Mouse (Mus musculus) neural tube, embryonic 12.5 days (tissue): ENCODE data around the gene Utp11. TPM values are rescaled to one million over a fixed set of nuclear protein-coding genes. Genes with fewer than 3 reads are reported as not detected.
A peak's percentile ranks its signal among the peaks of the same experiment; 100 is the strongest.

Experiments
- ATAC-seq: fragments of 200-750 bp; cut with Nextera tagmentation; 2 replicates; pipeline ENCODE4 v1.8.0; 2017; ENCODE audit warnings: low read depth, mild to moderate bottlenecking, moderate TSS enrichment, moderate library complexity; ENCODE audit not compliant: low FRiP score
- H3K27ac ChIP-seq: fragments of 300-500 bp; sonication (generic); 2 replicates; pipeline ENCODE4 v1.5.1; 2016
- H3K27me3 ChIP-seq: fragments of 300-500 bp; sonication (generic); replicated peaks from 2 replicates; pipeline ENCODE4 v1.6.1; 2016; ENCODE audit warnings: mild to moderate bottlenecking
- H3K36me3 ChIP-seq: fragments of 300-500 bp; sonication (generic); 2 replicates; pipeline ENCODE4 v1.6.1; 2016; ENCODE audit warnings: mild to moderate bottlenecking
- H3K4me1 ChIP-seq: fragments of 300-500 bp; sonication (generic); 2 replicates; pipeline ENCODE4 v1.6.1; 2016
- H3K4me2 ChIP-seq: fragments of 300-500 bp; sonication (generic); replicated peaks from 2 replicates; pipeline ENCODE4 v1.6.1; 2016; ENCODE audit warnings: mild to moderate bottlenecking
- H3K4me3 ChIP-seq: fragments of 300-500 bp; sonication (generic); 2 replicates; pipeline ENCODE4 v1.5.1; 2016
- H3K9ac ChIP-seq: fragments of 300-500 bp; sonication (generic); 2 replicates; pipeline ENCODE4 v1.6.1; 2016; ENCODE audit warnings: mild to moderate bottlenecking
- H3K9me3 ChIP-seq: fragments of 300-500 bp; sonication (generic); 2 replicates; pipeline ENCODE4 v1.6.1; 2016; ENCODE audit warnings: mild to moderate bottlenecking
- WGBS: fragments of 180-500 bp; shearing (Covaris S2); methylation state at CpG from one replicate; pipeline ENCODE4 v1.1.7; 2016; 5-methylcytosine and 5-hydroxymethylcytosine counted together
- polyA plus RNA-seq: library from polyadenylated mRNA; unstranded; fragments of >200 nt; fragmentation: Nextera tagmentation; extraction: Ambion mirVana; gene quantifications from 2 replicates; pipeline ENCODE4 v1.2.1, GENCODE M21; 2016

Gene Utp11
- polyA plus RNA-seq, 1 experiment from 2014 or later = 58.5 TPM

GRCm38 (mm10) chr4:124701916-124702315 is 8.5 kb upstream of the Utp11 start:
- peaks cover 21% of the 10 kb centered on the region for H3K27me3 ChIP-seq
- no peak overlapping the region; the same call in 1 of the 2 replicates for H3K9ac ChIP-seq

GRCm38 (mm10) chr4:124701052-124701845 is 7.8 kb upstream of the Utp11 start:
- H3K4me3 ChIP-seq = peak overlapping the region; percentile 65
- no peaks in the 10 kb centered on the region for H3K9me3 ChIP-seq
- H3K4me1 ChIP-seq = peaks cover 33% of the 10 kb centered on the region
- no peak overlapping the region for H3K27ac ChIP-seq
- peak; percentile 26; the same call in 1 of the 2 replicates for ATAC-seq
- no peaks in the 10 kb centered on the region for H3K36me3 ChIP-seq
- 2% methylated on average over 22 of the region's 22 CpGs for WGBS
- H3K27me3 ChIP-seq = peaks cover 22% of the 10 kb centered on the region
- peak overlapping the region; percentile 66 for H3K9ac ChIP-seq
- peak overlapping the region; percentile 92 for H3K4me2 ChIP-seq

More at GRCm38 (mm10) chr4:124701916-124702315, 8.5 kb upstream of the Utp11 start:
- Histone ChIP-seq H3K4me3 (peak overlapping the region; percentile 65; the same call in 1 of the 2 replicates), H3K27ac (no peak overlapping the region), H3K36me3 (no peaks in the 10 kb centered on the region), H3K9me3 (no peaks in the 10 kb centered on the region), H3K4me1 (peaks cover 33% of the 10 kb centered on the region), H3K4me2 (peak overlapping the region; percentile 92)
- no peak; the same call in 1 of the 2 replicates for ATAC-seq
- WGBS = 47% methylated on average over 3 of the region's 5 CpGs

GRCm38 (mm10) chr4:124700248-124700971 is 7.0 kb upstream of the Utp11 start, which contains the start of gene Fhl3:
TSS of gene Fhl3 (plus strand) at chr4:124700701.
- Histone ChIP-seq H3K4me3 (peak within 1 kb of the TSS; percentile 65), H3K4me2 (peak within 1 kb of the TSS; percentile 92), H3K4me1 (peaks cover 33% of the 10 kb centered on the region), H3K36me3 (no peaks in the 10 kb centered on the region), H3K27me3 (peaks cover 29% of the 10 kb centered on the region), H3K9me3 (no peaks in the 10 kb centered on the region), H3K9ac (peak within 1 kb of the TSS; percentile 66), H3K27ac (no peak within 1 kb of the TSS)
- under 1% methylated on average over 59 of the region's 59 CpGs for WGBS
- ATAC-seq = peak; percentile 50; the same call in 1 of the 2 replicates

GRCm38 (mm10) chr4:124699791-124700190 is 6.4 kb upstream of the Utp11 start:
- H3K27me3 ChIP-seq = peaks cover 29% of the 10 kb centered on the region
- no peaks in the 10 kb centered on the region for H3K9me3 ChIP-seq
- no peak overlapping the region for H3K9ac ChIP-seq
- peaks cover 30% of the 10 kb centered on the region for H3K4me1 ChIP-seq
- H3K36me3 ChIP-seq = no peaks in the 10 kb centered on the region
- WGBS = 14% methylated on average over 6 of the region's 6 CpGs
- no peak overlapping the region; the same call in 1 of the 2 replicates for H3K4me3 ChIP-seq
- no peak overlapping the region for H3K27ac ChIP-seq
- peak overlapping the region; percentile 92 for H3K4me2 ChIP-seq
- no peak for ATAC-seq

- H3K4me2 ChIP-seq = no peak overlapping the region
- H3K9me3 ChIP-seq = no peaks in the 10 kb centered on the region
- peaks cover 14% of the 10 kb centered on the region for H3K4me1 ChIP-seq
- 9% methylated on average over 18 of the region's 18 CpGs for WGBS
- H3K9ac ChIP-seq = no peak overlapping the region
- ATAC-seq = no peak
- no peak overlapping the region for H3K27ac ChIP-seq
- no peak overlapping the region for H3K4me3 ChIP-seq
- H3K36me3 ChIP-seq = no peaks in the 10 kb centered on the region
- peaks cover 17% of the 10 kb centered on the region for H3K27me3 ChIP-seq
Measured at GRCm38 (mm10) chr4:124695786-124696516, 2.6 kb upstream of the Utp11 start.

GRCm38 (mm10) chr4:124694572-124694971 is 1.2 kb upstream of the Utp11 start:
- ATAC-seq = no peak
- H3K27me3 ChIP-seq = peaks cover 9% of the 10 kb centered on the region
- 86% methylated on average over 2 of the region's 2 CpGs for WGBS

GRCm38 (mm10) chr4:124692416-124692861 is 961 bp downstream of the Utp11 start:
- 73% methylated on average over 3 of the region's 3 CpGs for WGBS
- Histone ChIP-seq H3K4me3 (peak overlapping the region; percentile 82), H3K9me3 (no peaks in the 10 kb centered on the region), H3K27me3 (peaks cover 9% of the 10 kb centered on the region), H3K9ac (peak overlapping the region; percentile 79), H3K27ac (no peak overlapping the region), H3K36me3 (no peaks in the 10 kb centered on the region), H3K4me2 (peak overlapping the region; percentile 65), H3K4me1 (peaks cover 6% of the 10 kb centered on the region; the same call in 1 of the 2 replicates)
- no peak for ATAC-seq

More at GRCm38 (mm10) chr4:124694572-124694971, 1.2 kb upstream of the Utp11 start:
- Histone ChIP-seq H3K4me3 (no peak overlapping the region), H3K4me1 (peaks cover 6% of the 10 kb centered on the region; the same call in 1 of the 2 replicates), H3K27ac (no peak overlapping the region), H3K9me3 (no peaks in the 10 kb centered on the region), H3K36me3 (no peaks in the 10 kb centered on the region), H3K4me2 (no peak overlapping the region), H3K9ac (no peak overlapping the region)

GRCm38 (mm10) chr4:124691455-124691854 is 1.9 kb downstream of the Utp11 start:
- ATAC-seq = no peak
- Histone ChIP-seq H3K27me3 (peaks cover 9% of the 10 kb centered on the region), H3K9ac (no peak overlapping the region), H3K9me3 (no peaks in the 10 kb centered on the region), H3K4me3 (no peak overlapping the region), H3K27ac (no peak overlapping the region), H3K36me3 (no peaks in the 10 kb centered on the region), H3K4me1 (peaks cover 6% of the 10 kb centered on the region; the same call in 1 of the 2 replicates), H3K4me2 (no peak overlapping the region)
- 90% methylated on average over 8 of the region's 8 CpGs for WGBS

- Histone ChIP-seq H3K9me3 (no peaks in the 10 kb centered on the region), H3K9ac (no peak overlapping the region), H3K27ac (no peak overlapping the region), H3K4me2 (no peak overlapping the region), H3K4me3 (no peak overlapping the region), H3K36me3 (peaks cover 45% of the 10 kb centered on the region), H3K4me1 (no peaks in the 10 kb centered on the region), H3K27me3 (no peaks in the 10 kb centered on the region)
- 86% methylated on average over 8 of the region's 8 CpGs for WGBS
- no peak for ATAC-seq
Measured at GRCm38 (mm10) chr4:124685897-124686402, 7.5 kb downstream of the Utp11 start.

GRCm38 (mm10) chr4:124685453-124685852 is 7.9 kb downstream of the Utp11 start:
- WGBS = 89% methylated on average over 8 of the region's 8 CpGs
- no peak overlapping the region for H3K4me2 ChIP-seq
- no peaks in the 10 kb centered on the region for H3K27me3 ChIP-seq
- H3K9me3 ChIP-seq = no peaks in the 10 kb centered on the region
- H3K27ac ChIP-seq = no peak overlapping the region
- ATAC-seq = no peak
- no peak overlapping the region for H3K4me3 ChIP-seq
- peaks cover 49% of the 10 kb centered on the region for H3K36me3 ChIP-seq
- no peak overlapping the region for H3K9ac ChIP-seq
- H3K4me1 ChIP-seq = no peaks in the 10 kb centered on the region

- peaks cover 53% of the 10 kb centered on the region for H3K36me3 ChIP-seq
Measured at GRCm38 (mm10) chr4:124685004-124685403, 8.4 kb downstream of the Utp11 start.

More at GRCm38 (mm10) chr4:124685004-124685403, 8.4 kb downstream of the Utp11 start:
- 74% methylated on average over 4 of the region's 4 CpGs for WGBS
- no peaks in the 10 kb centered on the region for H3K9me3 ChIP-seq
- no peak for ATAC-seq
- no peak overlapping the region for H3K4me3 ChIP-seq
- no peaks in the 10 kb centered on the region for H3K4me1 ChIP-seq
- H3K27ac ChIP-seq = no peak overlapping the region
- H3K27me3 ChIP-seq = no peaks in the 10 kb centered on the region
- no peak overlapping the region for H3K9ac ChIP-seq
- H3K4me2 ChIP-seq = no peak overlapping the region
